Mouse (Mus musculus) ES-E14 (cell line): ENCODE measurements around the gene Zkscan5.

Experiments used
- CHD2 ChIP-seq: IDR thresholded peaks from 2 replicates; pipeline ENCODE4 v1.6.1; 2014; ENCODE audit warnings: mild to moderate bottlenecking, low read depth, low read length, inconsistent platforms
- MAFK ChIP-seq: IDR thresholded peaks from 2 replicates; pipeline ENCODE4 v1.6.1; 2014; ENCODE audit warnings: mild to moderate bottlenecking, low read depth, low read length, inconsistent platforms; ENCODE audit not compliant: insufficient read depth
- ZC3H11A ChIP-seq: IDR thresholded peaks from 2 replicates; pipeline ENCODE4 v1.6.1; 2012; ENCODE audit warnings: low read depth, mild to moderate bottlenecking, inconsistent platforms, low read length, borderline replicate concordance

GRCm38 (mm10) chr5:145231367-145231871 is 27.1 kb downstream of the Zkscan5 start, which contains the start of gene Zfp655:
- TF ChIP-seq ZC3H11A (no peak), CHD2 (no peak), MAFK (no peak)
